Mouse (Mus musculus) urinary bladder, adult 18-20 months (tissue): Measurements from ENCODE around the gene Arid2.
"Not testable (repeated sequence)": the region's sequence is repeated elsewhere in the genome, so short reads cannot be mapped to it uniquely, and the experiment has no call there.

Source experiments
- DNase-seq, 2 experiments: peaks; one replicate each; pipeline ENCODE4 v3.0.0; 2022; ENCODE audit warnings: low spot score in 2 of 2, mixed read lengths in 2 of 2

The Arid2 gene

GRCm38 (mm10) chr15:96418161-96418560, 130.8 kb downstream of the Arid2 start:
- DNase-seq, result no peak

DNA sequence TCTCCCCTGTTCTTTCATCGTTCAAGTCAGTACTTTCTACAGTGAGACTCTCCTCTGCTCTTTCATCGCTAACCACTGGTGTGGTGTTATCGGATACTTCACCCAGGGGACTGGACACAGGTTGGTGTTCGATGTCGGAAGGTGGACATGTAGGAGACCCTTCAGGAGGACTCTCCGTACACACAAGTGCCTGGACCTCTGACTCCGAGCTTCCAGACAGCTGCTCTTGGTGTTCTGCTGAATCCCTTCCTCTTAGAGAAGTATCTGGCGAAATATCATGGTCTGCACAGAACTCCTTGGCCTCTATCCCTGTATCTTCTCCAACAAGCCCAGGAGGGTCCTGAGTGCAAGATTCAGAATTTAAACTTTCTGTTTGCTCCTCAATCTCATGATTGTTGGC, 132.6 kb downstream of the Arid2 start:
- no peak for DNase-seq

- no peak for DNase-seq
Measured at GRCm38 (mm10) chr15:96434202-96434601, 146.9 kb downstream of the Arid2 start.

DNA sequence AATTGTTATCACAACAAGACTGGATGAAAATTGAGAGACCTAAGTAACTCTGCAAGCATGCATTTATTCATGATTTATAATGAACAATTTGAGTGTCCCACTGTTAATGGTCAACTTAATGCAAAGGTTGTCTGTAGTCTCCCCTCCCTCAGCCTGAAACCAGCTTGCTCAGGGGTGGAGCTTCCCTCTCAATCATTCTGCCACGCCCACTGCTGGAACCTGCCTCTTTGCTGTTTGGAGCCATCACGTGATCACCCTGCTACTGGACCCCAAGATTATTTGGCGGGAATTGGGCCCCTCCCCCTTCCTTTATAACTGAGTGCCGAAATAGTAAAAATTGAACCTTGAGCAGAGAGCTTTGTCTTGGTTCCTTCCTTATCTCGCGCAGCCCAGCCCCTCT, 154.2 kb downstream of the Arid2 start:
- not testable (repeated sequence) for DNase-seq

- DNase-seq, result no peak
Measured at GRCm38 (mm10) chr15:96446785-96447184, 159.5 kb downstream of the Arid2 start.

DNA sequence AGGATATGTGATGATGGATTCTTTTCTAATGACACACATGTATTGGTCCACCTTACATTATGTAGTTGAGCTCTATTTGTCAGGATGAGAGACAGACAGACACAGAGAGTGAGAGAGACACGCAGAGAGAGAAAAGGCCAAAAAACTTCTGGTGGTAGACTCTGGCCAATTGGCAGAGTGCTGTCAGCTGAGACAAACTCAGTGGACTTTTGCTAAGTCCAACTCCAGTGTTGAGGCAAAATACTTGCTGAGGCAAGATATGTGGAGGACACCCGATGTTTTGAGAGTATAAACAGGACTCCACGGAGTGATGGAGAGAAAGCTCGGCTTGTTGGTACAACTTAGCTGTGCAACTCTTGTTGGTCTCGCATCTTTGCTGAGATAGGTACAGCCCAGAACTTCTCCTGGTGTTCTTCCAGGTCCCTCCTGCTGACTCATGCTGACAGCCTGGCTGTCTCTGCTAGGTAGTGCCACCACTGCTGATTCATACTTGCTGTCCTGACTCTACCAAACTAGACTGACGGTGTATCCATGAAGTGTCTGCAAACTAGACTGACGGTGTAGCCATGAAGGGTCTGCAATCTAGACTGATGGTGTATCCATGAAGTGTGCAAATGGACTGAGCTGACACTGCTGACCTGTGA, 161.5 kb downstream of the Arid2 start:
- DNase-seq, result no peak

DNA sequence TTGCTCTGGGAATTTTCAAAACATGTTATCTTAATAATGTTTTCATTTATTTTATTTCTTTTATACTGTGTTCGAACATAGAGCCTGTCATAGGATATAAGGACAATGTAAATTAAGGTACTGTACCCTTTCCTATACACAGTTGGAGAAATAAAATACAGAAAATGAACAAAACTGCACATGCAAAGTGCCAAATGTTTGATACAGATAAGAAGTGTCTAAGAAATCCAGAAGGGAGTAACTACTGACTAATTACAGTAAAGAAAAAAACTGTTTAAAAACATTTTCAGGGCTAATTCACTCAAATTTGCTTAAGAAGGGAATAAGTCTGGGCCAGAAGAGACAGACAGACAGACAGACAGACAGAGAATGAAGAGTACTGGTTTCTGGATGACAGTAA, 166.0 kb downstream of the Arid2 start:
- no peak for DNase-seq
